30 mouse cellular contexts compared by ENCODE assay signal in the genomic region with DNA sequence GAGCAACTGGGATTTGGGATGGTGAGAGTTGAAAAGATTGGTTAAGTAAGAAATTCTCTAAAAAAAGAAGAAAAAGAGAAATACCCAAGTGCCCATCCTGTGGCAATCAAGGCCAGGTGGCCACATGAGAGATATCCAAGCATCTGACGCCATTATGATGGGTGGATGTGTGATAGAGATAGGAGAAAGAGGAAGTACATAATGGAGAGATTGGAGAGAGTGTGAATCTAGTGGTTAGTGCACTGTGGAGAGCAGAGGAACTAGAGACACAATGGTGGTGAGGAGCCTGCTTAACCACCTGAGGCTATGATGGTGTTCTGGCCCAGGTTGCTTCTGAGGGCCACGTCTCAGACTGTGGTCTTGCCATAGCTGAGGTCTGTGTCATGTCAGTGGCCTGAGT. TPM values are rescaled to one million over a fixed set of nuclear protein-coding genes. Genes with fewer than 3 reads are reported as not detected.
DNase-seq lines count a peak whose midpoint lies in the region; ATAC-seq and TF ChIP-seq lines count a peak whose summit lies in the region.
"Had no signal": no experiment of that assay in that cellular context is flagged by ENCODE, and none has a peak within 500 bp of the region (broad histone marks: within the 10 kb centered on the region; RNA-seq: fewer than 3 reads in every experiment).

No protein-coding gene starts in this region.

- peak; percentile 83 to 87 for TF ChIP-seq EP300 in MEL (IDR thresholded peaks at IDR 0.05; ENCODE audit: low read depth in 1 of 2, low read length in 2 of 2)

- no peak overlapping the region for H3K9ac ChIP-seq in MEL (ENCODE audit: control insufficient read depth, low read depth, low read length, poor library complexity, severe bottlenecking)
- H3K9ac ChIP-seq: embryonic facial prominence, embryonic 13.5 days; forebrain, embryonic 13.5 days; heart, embryonic 13.5 days; hindbrain, embryonic 13.5 days; intestine, embryonic 15.5 days had no signal

- peaks cover 0 to 4% of the 10 kb centered on the region in 2 experiments; a peak in 2 of 4 replicates for H3K36me3 ChIP-seq in MEL (ENCODE audit: control insufficient read depth in 1 of 2, insufficient read depth in 2 of 2, low read length in 2 of 2)
- no peaks in the 10 kb centered on the region for H3K36me3 ChIP-seq in megakaryocyte, embryonic 14.5 days (replicated peaks; ENCODE audit: low read length)
- H3K36me3 ChIP-seq: embryonic facial prominence, embryonic 10.5 days; embryonic facial prominence, embryonic 13.5 days; forebrain, embryonic 10.5 days; heart, embryonic 10.5 days; heart, embryonic 13.5 days; hindbrain, embryonic 10.5 days; hindbrain, embryonic 13.5 days; intestine, embryonic 15.5 days had no signal

- DNase-seq in MEL (ENCODE audit: low read depth, low spot score) = peak; percentile 63
- no peak for DNase-seq in right cerebral cortex, postnatal 4 days
- no peak for DNase-seq in layer of hippocampus, adult 9-11 months
- DNase-seq in heart, postnatal 36 days = no peak
- DNase-seq: adrenal gland, adult 8-10 months; adrenal gland, postnatal 25 days; cerebellum, adult 11-12 months; cerebellum, adult 8-10 months; cerebellum, postnatal 10 days; cerebellum, postnatal 36 days; gastrocnemius, adult 2 months; gastrocnemius, postnatal 25 days; heart, adult 2 months; heart, postnatal 14 days; kidney, adult 11 months had no signal

- no peak for TF ChIP-seq CTCF in MEL (IDR thresholded peaks at IDR 0.05 in 2 of 3, conservative IDR thresholded peaks at IDR 0.05 in 1 of 3; ENCODE audit: control insufficient read depth in 1 of 3, insufficient read depth in 1 of 3, low read depth in 2 of 3, low read length in 3 of 3, poor library complexity in 1 of 3, severe bottlenecking in 1 of 3)

- TF ChIP-seq RAD21 in MEL (IDR thresholded peaks at IDR 0.05; ENCODE audit: low read depth, low read length) = no peak

- ATAC-seq in granulocyte monocyte progenitor cell, adult 5-6 weeks (replicated peaks; ENCODE audit: poor library complexity, severe bottlenecking) = peak; percentile 90
- ATAC-seq in erythroblast, adult 5-6 weeks (replicated peaks; ENCODE audit: low FRiP score, poor library complexity, severe bottlenecking) = no peak
- ATAC-seq: activated CD4-positive, CD25-positive, alpha-beta regulatory T cell, adult 4 months; forebrain, embryonic 13.5 days; forebrain, embryonic 16.5 days; hindbrain, embryonic 16.5 days; intestine, embryonic 15.5 days had no signal

- peaks cover 0 to 5% of the 10 kb centered on the region in 2 experiments; a peak in 2 of 4 replicates for H3K4me1 ChIP-seq in MEL (ENCODE audit: control insufficient read depth in 1 of 2, insufficient read depth in 2 of 2, low read length in 2 of 2)
- H3K4me1 ChIP-seq in megakaryocyte, embryonic 14.5 days = peaks cover 9% of the 10 kb centered on the region
- H3K4me1 ChIP-seq: embryonic facial prominence, embryonic 13.5 days; forebrain, embryonic 13.5 days; heart, embryonic 13.5 days; hindbrain, embryonic 13.5 days; intestine, embryonic 15.5 days had no signal

- TF ChIP-seq POLR2A in MEL (IDR thresholded peaks at IDR 0.05; ENCODE audit: control insufficient read depth in 1 of 2, insufficient read depth in 1 of 2, low read depth in 1 of 2, low read length in 2 of 2, poor library complexity in 1 of 2) = no peak

- intact Hi-C loops in heart, postnatal 36 days (cut with DNase I) = no loop called here

- H3K4me3 ChIP-seq in MEL (ENCODE audit: control insufficient read depth in 1 of 2, insufficient read depth in 1 of 2, low read depth in 2 of 2, low read length in 2 of 2) = no peak overlapping the region
- H3K4me3 ChIP-seq in megakaryocyte, embryonic 14.5 days (replicated peaks) = peak overlapping the region; percentile 2
- H3K4me3 ChIP-seq: embryonic facial prominence, embryonic 10.5 days; embryonic facial prominence, embryonic 13.5 days; forebrain, embryonic 10.5 days; forebrain, embryonic 13.5 days; gastrocnemius, adult 2 months; heart, adult 2 months; heart, embryonic 10.5 days; heart, embryonic 13.5 days; hindbrain, embryonic 10.5 days; hindbrain, embryonic 13.5 days; intestine, embryonic 15.5 days had no signal

- no peaks in the 10 kb centered on the region for H3K9me3 ChIP-seq in MEL (replicated peaks; ENCODE audit: insufficient read depth, low read length)
- H3K9me3 ChIP-seq in megakaryocyte, embryonic 14.5 days = peaks cover 6% of the 10 kb centered on the region
- H3K9me3 ChIP-seq: embryonic facial prominence, embryonic 10.5 days; embryonic facial prominence, embryonic 13.5 days; forebrain, embryonic 10.5 days; forebrain, embryonic 13.5 days; heart, embryonic 10.5 days; heart, embryonic 13.5 days; hindbrain, embryonic 10.5 days; hindbrain, embryonic 13.5 days; intestine, embryonic 15.5 days had no signal

- no peaks in the 10 kb centered on the region for H3K79me2 ChIP-seq in MEL (ENCODE audit: control insufficient read depth, insufficient read depth, low read length, poor library complexity)

- no peak overlapping the region for H3K27ac ChIP-seq in MEL (ENCODE audit: control insufficient read depth, low read depth, low read length)
- H3K27ac ChIP-seq: embryonic facial prominence, embryonic 10.5 days; embryonic facial prominence, embryonic 13.5 days; forebrain, embryonic 10.5 days; forebrain, embryonic 13.5 days; gastrocnemius, adult 2 months; heart, adult 2 months; heart, embryonic 10.5 days; heart, embryonic 13.5 days; hindbrain, embryonic 10.5 days; hindbrain, embryonic 13.5 days; intestine, embryonic 15.5 days had no signal

- H3K27me3 ChIP-seq in MEL (ENCODE audit: control insufficient read depth in 1 of 2, insufficient read depth in 2 of 2, low read length in 2 of 2) = peaks cover 0 to 1% of the 10 kb centered on the region in 2 experiments; a peak in 1 of 4 replicates
- peaks cover 14% of the 10 kb centered on the region for H3K27me3 ChIP-seq in megakaryocyte, embryonic 14.5 days (replicated peaks)
- H3K27me3 ChIP-seq: embryonic facial prominence, embryonic 13.5 days; forebrain, embryonic 13.5 days; heart, embryonic 13.5 days; hindbrain, embryonic 13.5 days; intestine, embryonic 15.5 days had no signal

TF ChIP-seq in MEL, 35 proteins besides CTCF, POLR2A, EP300 and RAD21 (continues in another document):
- TF ChIP-seq GATA1 (IDR thresholded peaks at IDR 0.05; ENCODE audit: low read depth, low read length) (peak; percentile 85), SIN3A (IDR thresholded peaks at IDR 0.05; ENCODE audit: low read length) (no peak; the same call in 1 of the 2 replicates), KAT2A (conservative IDR thresholded peaks at IDR 0.05; ENCODE audit: low read depth, low read length) (no peak), TCF12 (IDR thresholded peaks at IDR 0.05; ENCODE audit: low read depth, low read length) (peak; percentile 93), NRF1 (IDR thresholded peaks at IDR 0.05; ENCODE audit: insufficient read depth, low read depth, low read length, poor library complexity, severe bottlenecking) (no peak), HCFC1 (IDR thresholded peaks at IDR 0.05; ENCODE audit: low read depth, low read length) (no peak), TBP (IDR thresholded peaks at IDR 0.05; ENCODE audit: low read depth, low read length) (no peak), CHD2 (IDR thresholded peaks at IDR 0.05; ENCODE audit: low read length) (no peak), TAL1 (IDR thresholded peaks at IDR 0.05; ENCODE audit: low read length) (peak; percentile 53), BHLHE40 (IDR thresholded peaks at IDR 0.05; ENCODE audit: borderline replicate concordance, low read depth, low read length) (0 out of 2 replicates have a peak, but pooled peaks have one; percentile 12), MXI1 (IDR thresholded peaks at IDR 0.05; ENCODE audit: low read depth, low read length) (no peak), MAZ (IDR thresholded peaks at IDR 0.05; ENCODE audit: low read depth, low read length) (no peak), USF1 (IDR thresholded peaks at IDR 0.05; ENCODE audit: low read depth, low read length) (no peak), GABPA (IDR thresholded peaks at IDR 0.05; ENCODE audit: low read depth, low read length) (no peak), POLR2AphosphoS5 (IDR thresholded peaks at IDR 0.05; ENCODE audit: borderline replicate concordance, low read depth, low read length) (no peak), MEF2A (IDR thresholded peaks at IDR 0.05; ENCODE audit: extremely low read depth, insufficient replicate concordance, low read depth, low read length, poor library complexity, severe bottlenecking) (no peak), ZNF384 (IDR thresholded peaks at IDR 0.05; ENCODE audit: low read depth, low read length) (no peak), ELF1 (IDR thresholded peaks at IDR 0.05; ENCODE audit: low read depth, low read length) (no peak), MAX (IDR thresholded peaks at IDR 0.05; ENCODE audit: low read length) (no peak), MYC (IDR thresholded peaks at IDR 0.05; ENCODE audit: low read depth, low read length) (no peak), ETS1 (IDR thresholded peaks at IDR 0.05; ENCODE audit: low read depth, low read length) (peak; percentile 74), POLR2AphosphoS2 (IDR thresholded peaks at IDR 0.05; ENCODE audit: low read length) (no peak), CHD1 (IDR thresholded peaks at IDR 0.05; ENCODE audit: low read depth, low read length) (no peak), SMC3 (IDR thresholded peaks at IDR 0.05; ENCODE audit: low read depth, low read length) (no peak), ZC3H11A (IDR thresholded peaks at IDR 0.05; ENCODE audit: low read depth, low read length) (no peak), E2F4 (IDR thresholded peaks at IDR 0.05; ENCODE audit: borderline replicate concordance, low read depth, low read length) (no peak), MAFK (IDR thresholded peaks at IDR 0.05; ENCODE audit: borderline replicate concordance, low read depth, low read length) (no peak), ZMIZ1 (IDR thresholded peaks at IDR 0.05; ENCODE audit: low read depth, low read length) (no peak), UBTF (IDR thresholded peaks at IDR 0.05; ENCODE audit: borderline replicate concordance, insufficient read depth, low read depth, low read length) (no peak), ZKSCAN1 (IDR thresholded peaks at IDR 0.05; ENCODE audit: low read depth, low read length) (no peak)

RNA-seq across cellular contexts. Expression of a gene that starts 31.9 kb away (rescaled TPM):
- not detected in 2 replicates for total RNA-seq in MEL (2012; rRNA removed)
- polyA plus RNA-seq in MEL (2012; ENCODE audit: insufficient read depth in 1 of 2, insufficient read length in 2 of 2, low read depth in 1 of 2, low replicate concordance in 2 of 2, missing spikeins in 1 of 2) = not detected
- not detected in 2 replicates for total RNA-seq in granulocyte monocyte progenitor cell, adult 5-6 weeks (2014; fragmentation: Nextera tagmentation)
- total RNA-seq in granulocyte monocyte progenitor cell, adult 5-6 weeks (2017) = not detected in 2 replicates
- polyA plus RNA-seq in megakaryocyte, embryonic 14.5 days (2012; ENCODE audit: insufficient read depth, low replicate concordance) = not detected in 2 replicates
- under 1 TPM; 0.30 to 1.00 TPM for total RNA-seq in heart, postnatal 36 days (2021)
- not detected in 2 replicates for total RNA-seq in erythroblast, adult 5-6 weeks (2015; ENCODE audit: low replicate concordance)
- total RNA-seq in erythroblast, adult 5-6 weeks (2017; ENCODE audit: low replicate concordance) = not detected in 2 replicates
- total RNA-seq: adrenal gland, postnatal 25 days had no signal
- polyA plus RNA-seq: activated CD4-positive, CD25-positive, alpha-beta regulatory T cell, adult 4 months; embryonic facial prominence, embryonic 10.5 days; forebrain, embryonic 10.5 days; forebrain, embryonic 13.5 days; forebrain, embryonic 16.5 days; hindbrain, embryonic 13.5 days; hindbrain, embryonic 16.5 days had no signal
